Mouse (Mus musculus) kidney, adult 2 months (tissue): Measurements from ENCODE around the gene 1700024B05Rik.
"Not testable (repeated sequence)": the region's sequence is repeated elsewhere in the genome, so short reads cannot be mapped to it uniquely, and the experiment has no call there.

Experiments used
- CTCF ChIP-seq: fragments of 200-500 bp; conservative IDR thresholded peaks from 2 replicates; pipeline ENCODE4 v1.5.1; 2011; ENCODE audit warnings: low read depth, mild to moderate bottlenecking, control low read depth, low read length, moderate library complexity, mixed read lengths; ENCODE audit not compliant: insufficient read depth, insufficient read length
- POLR2A ChIP-seq: fragments of 200-500 bp; IDR thresholded peaks from one replicate; pipeline ENCODE4 v1.6.1; 2011; ENCODE audit warnings: low read depth, low read length, control low read depth

DNA sequence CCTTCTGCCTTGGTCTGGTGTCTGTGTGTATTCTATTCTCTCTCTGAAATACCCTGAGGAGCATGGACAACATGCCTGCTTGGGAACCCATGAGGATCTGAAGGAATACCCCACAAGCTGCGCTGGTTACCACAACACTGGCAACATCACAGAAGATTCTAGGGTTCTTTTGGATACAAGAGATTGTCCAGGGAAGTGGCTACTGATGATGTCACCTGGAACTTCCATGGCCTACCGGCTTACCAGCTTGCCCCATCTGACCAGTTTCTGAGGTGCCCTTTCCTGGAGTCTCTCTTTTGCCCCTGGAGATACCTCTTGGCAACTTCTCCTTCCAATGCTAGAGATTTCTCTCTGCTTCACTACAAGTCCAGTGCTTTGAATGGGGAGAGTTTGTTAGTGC lies 36.6 kb upstream of the 1700024B05Rik start, which contains the start of gene Gm7980:
- TF ChIP-seq CTCF, POLR2A: not testable (repeated sequence)
